ENCODE assay signal across 9 mouse cellular contexts in genomic region chr8:5285708-5286161, GRCm38 (mm10).
DNase-seq lines count a peak whose midpoint lies in the region; ATAC-seq lines count a peak whose summit lies in the region.
"Had no signal": no experiment of that assay in that cellular context is flagged by ENCODE, and none has a peak within 500 bp of the region (broad histone marks: within the 10 kb centered on the region; RNA-seq: fewer than 3 reads in every experiment).

No protein-coding gene starts in this region.

- H3K27me3 ChIP-seq in hindbrain, embryonic 11.5 days (ENCODE audit: control insufficient read depth, insufficient read depth, low read length): no peaks in the 10 kb centered on the region
- no peaks in the 10 kb centered on the region for H3K27me3 ChIP-seq in hindbrain, embryonic 10.5 days (ENCODE audit: insufficient read depth, poor library complexity, severe bottlenecking)
- no peaks in the 10 kb centered on the region for H3K27me3 ChIP-seq in hindbrain, embryonic 15.5 days
- H3K27me3 ChIP-seq in neural tube, embryonic 15.5 days (replicated peaks): no peaks in the 10 kb centered on the region
- H3K27me3 ChIP-seq: limb, embryonic 15.5 days had no signal

- H3K4me1 ChIP-seq in hindbrain, embryonic 11.5 days (replicated peaks; ENCODE audit: control insufficient read depth, insufficient read depth, low read length): no peaks in the 10 kb centered on the region; the same call in 1 of the 2 replicates
- H3K4me1 ChIP-seq in hindbrain, embryonic 10.5 days (replicated peaks): no peaks in the 10 kb centered on the region
- H3K4me1 ChIP-seq in hindbrain, embryonic 15.5 days (replicated peaks): no peaks in the 10 kb centered on the region
- peaks cover 4% of the 10 kb centered on the region; the same call in 1 of the 2 replicates for H3K4me1 ChIP-seq in neural tube, embryonic 15.5 days
- H3K4me1 ChIP-seq: limb, embryonic 15.5 days had no signal

- H3K4me3 ChIP-seq in hindbrain, embryonic 11.5 days (ENCODE audit: low read depth, low read length): no peak overlapping the region
- H3K4me3 ChIP-seq in hindbrain, embryonic 10.5 days: no peak overlapping the region
- no peak overlapping the region for H3K4me3 ChIP-seq in hindbrain, embryonic 15.5 days
- no peak overlapping the region for H3K4me3 ChIP-seq in neural tube, embryonic 15.5 days (replicated peaks)
- H3K4me3 ChIP-seq: limb, embryonic 15.5 days had no signal

- H3K36me3 ChIP-seq in hindbrain, embryonic 11.5 days (ENCODE audit: control insufficient read depth, insufficient read depth, low read length): no peaks in the 10 kb centered on the region
- H3K36me3 ChIP-seq in hindbrain, embryonic 10.5 days: no peaks in the 10 kb centered on the region
- no peaks in the 10 kb centered on the region for H3K36me3 ChIP-seq in hindbrain, embryonic 15.5 days
- H3K36me3 ChIP-seq in neural tube, embryonic 15.5 days: no peaks in the 10 kb centered on the region
- H3K36me3 ChIP-seq: limb, embryonic 15.5 days had no signal

- H3K9me3 ChIP-seq in hindbrain, embryonic 11.5 days (ENCODE audit: control insufficient read depth, low read length): no peaks in the 10 kb centered on the region
- H3K9me3 ChIP-seq in hindbrain, embryonic 10.5 days: no peaks in the 10 kb centered on the region
- H3K9me3 ChIP-seq in hindbrain, embryonic 15.5 days: no peaks in the 10 kb centered on the region
- H3K9me3 ChIP-seq in neural tube, embryonic 15.5 days (replicated peaks): no peaks in the 10 kb centered on the region
- H3K9me3 ChIP-seq: limb, embryonic 15.5 days had no signal

- H3K27ac ChIP-seq in hindbrain, embryonic 11.5 days (ENCODE audit: low read depth, low read length): no peak overlapping the region
- H3K27ac ChIP-seq in hindbrain, embryonic 10.5 days: no peak overlapping the region
- H3K27ac ChIP-seq in hindbrain, embryonic 15.5 days (replicated peaks): no peak overlapping the region
- H3K27ac ChIP-seq in neural tube, embryonic 15.5 days (replicated peaks): no peak overlapping the region
- H3K27ac ChIP-seq: limb, embryonic 15.5 days had no signal

- H3K9ac ChIP-seq in hindbrain, embryonic 11.5 days (ENCODE audit: low read depth, low read length): no peak overlapping the region
- H3K9ac ChIP-seq in hindbrain, embryonic 15.5 days: no peak overlapping the region
- H3K9ac ChIP-seq in neural tube, embryonic 15.5 days (replicated peaks): no peak overlapping the region
- H3K9ac ChIP-seq: limb, embryonic 15.5 days had no signal

- 47% methylated on average over 5 of the region's 5 CpGs for WGBS in hindbrain, embryonic 11.5 days
- 55% methylated on average over 5 of the region's 5 CpGs for WGBS in hindbrain, embryonic 10.5 days
- WGBS in hindbrain, embryonic 15.5 days: 44% methylated on average over 5 of the region's 5 CpGs
- WGBS in neural tube, embryonic 15.5 days: 36% methylated on average over 5 of the region's 5 CpGs

- ATAC-seq in hindbrain, embryonic 11.5 days (ENCODE audit: low FRiP score): peak; percentile 87
- ATAC-seq in hindbrain, embryonic 15.5 days (ENCODE audit: low FRiP score, low read depth): peak; percentile 61; the same call in 1 of the 2 replicates
- 0 out of 2 replicates have a peak, but pooled peaks have one; percentile 28 for ATAC-seq in neural tube, embryonic 15.5 days (ENCODE audit: low FRiP score)
- no peak for ATAC-seq in monocyte, adult 5-6 weeks (replicated peaks; ENCODE audit: insufficient number of reproducible peaks, low FRiP score, low TSS enrichment, poor library complexity, severe bottlenecking)

- H3K4me2 ChIP-seq in hindbrain, embryonic 11.5 days (replicated peaks; ENCODE audit: low read depth, low read length): no peak overlapping the region
- H3K4me2 ChIP-seq in hindbrain, embryonic 15.5 days: no peak overlapping the region
- no peak overlapping the region for H3K4me2 ChIP-seq in neural tube, embryonic 15.5 days
- H3K4me2 ChIP-seq: limb, embryonic 15.5 days had no signal

- DNase-seq in hindbrain, embryonic 11.5 days (ENCODE audit: low spot score): peak; percentile 45
- DNase-seq in hindbrain, embryonic 10.5 days (ENCODE audit: low spot score): no peak
- peak; percentile 60 for DNase-seq in embryo, embryonic 10 days (ENCODE audit: low spot score)
- DNase-seq in kidney, postnatal 10 days: no peak
- no peak for DNase-seq in adrenal gland, postnatal 4 days (ENCODE audit: low spot score in 2 of 2)

Comparison
In these comparisons a context has a peak if more than half of its experiments do, and no peak if none do; other contexts are left out.
1. DNase-seq: peak in hindbrain, embryonic 11.5 days (single experiment) and embryo, embryonic 10 days (single experiment); none in hindbrain, embryonic 10.5 days (single experiment), kidney, postnatal 10 days (single experiment) and adrenal gland, postnatal 4 days (0 of 2).